Mouse (Mus musculus): ENCODE data around the gene Cops9.

DNA sequence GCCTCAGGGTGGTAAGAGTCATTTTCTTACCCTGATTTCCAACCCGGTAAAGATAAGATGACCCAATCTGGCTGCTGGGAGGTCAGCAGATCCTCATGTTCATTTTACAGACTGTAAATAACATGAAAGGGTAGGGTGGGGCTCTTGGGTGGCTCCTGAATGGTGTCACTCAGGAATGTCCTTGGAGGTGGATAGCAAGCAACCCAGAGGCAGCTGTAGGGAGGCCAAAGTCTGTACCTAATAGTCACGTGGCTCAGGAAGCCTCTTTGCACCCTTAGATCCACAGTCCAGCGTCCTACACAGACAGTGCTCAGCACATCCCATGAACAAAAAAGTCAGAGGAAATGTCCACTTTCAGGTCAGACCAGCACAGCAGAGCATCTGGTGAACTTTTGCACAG is 45.8 kb downstream of the Cops9 start:
- no peak for TF ChIP-seq CTCF (IDR thresholded peaks at IDR 0.05; ENCODE audit: extremely low read depth, insufficient read depth, insufficient read length, insufficient replicate concordance)
- TF ChIP-seq POLR2A (IDR thresholded peaks at IDR 0.05; ENCODE audit: low read depth, low read length): no peak
